Mouse (Mus musculus): ENCODE data around the gene Ism1.

- peak; percentile 36 to 83; a peak in 3 of 4 replicates for TF ChIP-seq CTCF (conservative IDR thresholded peaks at IDR 0.05 in 1 of 2, IDR thresholded peaks at IDR 0.05 in 1 of 2; ENCODE audit: low read depth in 2 of 2, low read length in 2 of 2)
- TF ChIP-seq USF2 (conservative IDR thresholded peaks at IDR 0.05; ENCODE audit: low read depth, low read length) = no peak
- TF ChIP-seq POLR2A (IDR thresholded peaks at IDR 0.05; ENCODE audit: low read depth, low read length) = no peak
- no peak for TF ChIP-seq EP300 (IDR thresholded peaks at IDR 0.05; ENCODE audit: low read length)
These were observed 44.7 kb downstream of the Ism1 start for GRCm38 (mm10) chr2:139722700-139723099.

Measured in CH12.LX (cell line).